Mouse (Mus musculus) small intestine, adult 2 months (tissue): Measurements from ENCODE around the gene Cpsf6. TPM values are rescaled to one million over a fixed set of nuclear protein-coding genes. Genes with fewer than 3 reads are reported as not detected.

Experiments
- H3K27ac ChIP-seq: fragments of 200-500 bp; 2 replicates; pipeline ENCODE4 v1.5.1; 2012; ENCODE audit warnings: low read depth, low read length, control low read depth, inconsistent platforms; ENCODE audit not compliant: insufficient read depth
- H3K27me3 ChIP-seq: fragments of 200-500 bp; 2 replicates; pipeline ENCODE4 v1.6.1; 2012; ENCODE audit warnings: mild to moderate bottlenecking, moderate library complexity, low read length, inconsistent platforms; ENCODE audit not compliant: control insufficient read depth, insufficient read depth
- H3K36me3 ChIP-seq: fragments of 200-500 bp; 2 replicates; pipeline ENCODE4 v1.6.1; 2012; ENCODE audit warnings: mild to moderate bottlenecking, low read length, control low read depth, inconsistent platforms; ENCODE audit not compliant: control insufficient read depth, insufficient read depth
- H3K4me1 ChIP-seq: fragments of 200-500 bp; 2 replicates; pipeline ENCODE4 v1.6.1; 2012; ENCODE audit warnings: low read length, inconsistent platforms, mixed read lengths; ENCODE audit not compliant: control insufficient read depth, insufficient read depth, insufficient read length
- H3K4me3 ChIP-seq: fragments of 200-500 bp; 2 replicates; pipeline ENCODE4 v1.5.1; 2012; ENCODE audit warnings: low read depth, mild to moderate bottlenecking, control low read depth, inconsistent platforms, low read length, moderate library complexity
- CTCF ChIP-seq: fragments of 200-500 bp; IDR thresholded peaks from 2 replicates; pipeline ENCODE4 v1.5.1; 2012; ENCODE audit warnings: low read depth, mild to moderate bottlenecking, control low read depth, inconsistent platforms, low read length, moderate library complexity, mixed read lengths; ENCODE audit not compliant: insufficient replicate concordance, insufficient read length; ENCODE audit errors: extremely low read depth
- POLR2A ChIP-seq: fragments of 200-500 bp; IDR thresholded peaks from 2 replicates; pipeline ENCODE4 v1.6.1; 2012; ENCODE audit warnings: low read depth, mild to moderate bottlenecking, control low read depth, inconsistent platforms, low read length, moderate library complexity
- WGBS: fragments of 180-500 bp; shearing (Covaris S2); methylation state at CpG from one replicate; pipeline ENCODE4 v1.1.7; 2018; 5-methylcytosine and 5-hydroxymethylcytosine counted together
- polyA plus RNA-seq: library from polyadenylated mRNA; depleted of rRNA; stranded (reverse); fragments of >200 nt; gene quantifications from 2 replicates; pipeline ENCODE4 v1.2.3, GENCODE M21; 2012

The Cpsf6 gene
- polyA plus RNA-seq, 1 experiment: 36.6 TPM

GRCm38 (mm10) chr10:117380721-117381570 lies 1.1 kb upstream of the Cpsf6 start:
- Histone ChIP-seq H3K4me1 (no peaks in the 10 kb centered on the region), H3K27ac (no peak overlapping the region), H3K36me3 (no peaks in the 10 kb centered on the region), H3K27me3 (no peaks in the 10 kb centered on the region), H3K4me3 (no peak overlapping the region)
- 94% methylated on average over 4 of the region's 4 CpGs for WGBS
- TF ChIP-seq POLR2A (no peak), CTCF (no peak)

DNA sequence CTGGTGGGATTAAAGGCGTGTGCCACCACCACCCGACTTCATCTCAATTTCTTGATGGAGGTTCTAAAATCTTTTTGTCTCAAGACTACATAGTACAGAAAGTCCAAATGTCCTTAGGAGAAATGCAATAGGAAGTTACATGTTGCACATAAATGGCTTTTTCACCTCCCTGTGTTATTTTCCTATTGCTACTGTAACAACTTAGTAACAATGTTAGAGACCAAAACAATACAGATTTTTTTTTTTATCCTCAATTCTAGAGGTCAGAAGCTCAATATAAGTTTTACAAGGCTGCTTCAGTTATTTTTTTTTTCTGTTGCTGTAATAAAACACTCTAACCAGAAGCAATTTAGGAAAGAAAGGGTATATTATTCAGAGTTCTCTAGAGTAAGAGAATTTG lies 374 bp downstream of the Cpsf6 start:
- Histone ChIP-seq H3K4me3 (no peak overlapping the region), H3K27ac (no peak overlapping the region), H3K36me3 (no peaks in the 10 kb centered on the region), H3K27me3 (no peaks in the 10 kb centered on the region), H3K4me1 (peaks cover 2% of the 10 kb centered on the region; the same call in 1 of the 2 replicates)
- TF ChIP-seq POLR2A (no peak), CTCF (no peak)
- WGBS: 82% methylated on average over 2 of the region's 2 CpGs

DNA sequence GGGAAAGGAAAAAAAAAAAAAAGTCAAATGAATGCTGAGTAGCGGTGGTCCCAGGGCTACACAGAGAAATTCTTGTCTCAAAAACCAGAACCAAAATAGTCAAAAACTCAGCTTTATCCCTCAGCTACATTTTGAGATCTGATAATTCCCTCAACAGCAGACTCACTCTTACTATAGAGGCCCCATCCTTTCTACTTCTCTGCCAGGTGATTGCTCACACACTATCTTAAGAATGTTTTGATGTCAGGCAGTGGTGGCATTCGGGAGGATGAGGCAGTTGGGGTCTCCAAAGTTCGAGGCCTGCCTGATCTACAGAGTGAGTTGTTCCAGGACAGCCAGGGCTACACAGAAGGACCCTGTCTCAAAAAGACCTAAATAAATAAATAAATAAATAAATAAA lies 1.2 kb downstream of the Cpsf6 start:
- WGBS: 93% methylated on average over 3 of the region's 3 CpGs
- no peak for TF ChIP-seq CTCF
- no peak for TF ChIP-seq POLR2A
- H3K27ac ChIP-seq: no peak overlapping the region

DNA sequence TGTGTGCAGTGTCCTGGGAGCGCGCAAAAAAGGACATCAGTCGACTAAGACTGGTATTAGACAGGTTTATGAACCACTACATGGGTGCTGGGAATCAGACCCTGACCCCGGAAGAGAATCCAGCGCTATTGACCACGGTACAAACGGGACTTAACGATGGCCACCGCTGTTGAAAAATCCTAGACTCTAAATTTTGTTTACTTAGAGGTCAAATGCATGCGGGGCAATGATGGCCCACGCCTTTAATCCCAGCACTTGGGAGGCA lies 1.6 kb downstream of the Cpsf6 start:
- no peak for TF ChIP-seq POLR2A
- no peak for TF ChIP-seq CTCF
- Histone ChIP-seq H3K27me3 (no peaks in the 10 kb centered on the region), H3K4me1 (peaks cover 2% of the 10 kb centered on the region; the same call in 1 of the 2 replicates), H3K27ac (no peak overlapping the region), H3K36me3 (no peaks in the 10 kb centered on the region), H3K4me3 (no peak overlapping the region)
- 95% methylated on average over 11 of the region's 11 CpGs for WGBS

More for the DNA sequence above, 1.2 kb downstream of the Cpsf6 start:
- H3K36me3 ChIP-seq: no peaks in the 10 kb centered on the region
- H3K4me3 ChIP-seq: no peak overlapping the region
- H3K27me3 ChIP-seq: no peaks in the 10 kb centered on the region
- H3K4me1 ChIP-seq: peaks cover 2% of the 10 kb centered on the region; the same call in 1 of the 2 replicates

GRCm38 (mm10) chr10:117377431-117378290 lies 2.2 kb downstream of the Cpsf6 start:
- Histone ChIP-seq H3K27ac (no peak overlapping the region), H3K36me3 (no peaks in the 10 kb centered on the region), H3K27me3 (no peaks in the 10 kb centered on the region), H3K4me3 (no peak overlapping the region), H3K4me1 (peaks cover 2% of the 10 kb centered on the region; the same call in 1 of the 2 replicates)
- TF ChIP-seq CTCF: no peak
- no peak for TF ChIP-seq POLR2A
- WGBS: 26% methylated on average over 16 of the region's 16 CpGs

- WGBS: under 1% methylated on average over 84 of the region's 86 CpGs
- TF ChIP-seq CTCF (no peak), POLR2A (peak; percentile 88)
- peak overlapping the region; percentile 80 for H3K4me3 ChIP-seq
These were observed 3.1 kb downstream of the Cpsf6 start for GRCm38 (mm10) chr10:117376580-117377189.

More at GRCm38 (mm10) chr10:117376580-117377189, 3.1 kb downstream of the Cpsf6 start:
- Histone ChIP-seq H3K27me3 (no peaks in the 10 kb centered on the region), H3K36me3 (no peaks in the 10 kb centered on the region), H3K4me1 (peaks cover 2% of the 10 kb centered on the region; the same call in 1 of the 2 replicates), H3K27ac (peak overlapping the region; percentile 58; the same call in 1 of the 2 replicates)
